Mouse (Mus musculus) left cerebral cortex, adult 9 months (tissue): ENCODE data around the gene Rapgef1.
"Not testable (repeated sequence)": the region's sequence is repeated elsewhere in the genome, so short reads cannot be mapped to it uniquely, and the experiment has no call there.

Source experiments
- DNase-seq, 2 experiments: peaks; one replicate each; pipeline ENCODE4 v3.0.0; 2022; ENCODE audit warnings: low spot score in 2 of 2

Rapgef1 gene

DNA sequence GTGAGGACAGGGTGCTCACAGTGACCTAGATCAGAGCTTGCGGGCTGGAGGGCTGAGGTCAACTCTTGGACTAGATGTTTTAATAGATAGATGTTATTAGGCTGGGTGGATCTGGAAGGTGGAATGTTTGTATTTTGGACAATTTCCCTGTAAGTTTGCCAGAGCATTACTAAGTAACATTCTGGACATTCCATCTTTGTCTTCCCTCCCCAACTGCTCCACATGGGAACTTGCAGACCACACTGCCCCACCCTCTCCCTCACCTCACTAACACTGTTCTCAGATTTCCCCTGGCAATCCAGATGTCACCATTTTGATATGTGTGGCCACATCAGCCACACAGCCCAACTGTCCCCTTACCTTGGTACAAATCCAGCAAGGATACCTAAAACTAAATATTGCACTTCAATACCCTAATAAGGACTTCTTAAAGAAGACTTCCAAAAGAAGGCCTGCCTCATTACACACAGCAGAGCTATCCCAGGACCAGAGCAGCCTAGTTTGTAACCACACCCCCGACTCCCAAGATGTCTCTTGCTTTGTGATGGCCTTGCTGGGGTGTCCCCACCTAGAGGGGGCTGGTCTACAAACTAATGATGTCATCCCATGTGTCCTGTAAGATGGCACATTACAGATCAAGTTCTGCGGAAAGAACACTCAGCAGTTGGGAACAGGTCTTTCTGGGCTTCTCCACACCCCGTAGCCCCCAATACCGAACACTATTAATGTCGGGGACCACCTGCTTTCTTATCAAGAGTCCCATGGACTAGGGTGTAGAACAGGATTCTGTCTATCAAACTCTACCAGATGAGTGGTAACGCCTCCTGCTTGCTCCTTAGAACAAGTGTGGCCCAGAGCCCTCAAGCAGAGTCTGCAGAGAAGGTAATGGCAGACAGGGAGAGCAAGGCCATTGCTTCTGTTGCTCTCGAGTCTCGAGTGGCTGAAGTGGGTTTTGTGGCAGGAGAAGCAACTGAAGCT lies 83.9 kb downstream of the Rapgef1 start:
- no peak for DNase-seq

GRCm38 (mm10) chr2:29705493-29705892 lies 86.0 kb downstream of the Rapgef1 start:
- DNase-seq, result no peak

- no peak for DNase-seq
These were observed 87.5 kb downstream of the Rapgef1 start for GRCm38 (mm10) chr2:29706726-29707620.

GRCm38 (mm10) chr2:29707731-29708130 lies 88.2 kb downstream of the Rapgef1 start:
- no peak for DNase-seq

- not testable (repeated sequence) for DNase-seq
These were observed 88.7 kb downstream of the Rapgef1 start for GRCm38 (mm10) chr2:29708209-29708608.

DNA sequence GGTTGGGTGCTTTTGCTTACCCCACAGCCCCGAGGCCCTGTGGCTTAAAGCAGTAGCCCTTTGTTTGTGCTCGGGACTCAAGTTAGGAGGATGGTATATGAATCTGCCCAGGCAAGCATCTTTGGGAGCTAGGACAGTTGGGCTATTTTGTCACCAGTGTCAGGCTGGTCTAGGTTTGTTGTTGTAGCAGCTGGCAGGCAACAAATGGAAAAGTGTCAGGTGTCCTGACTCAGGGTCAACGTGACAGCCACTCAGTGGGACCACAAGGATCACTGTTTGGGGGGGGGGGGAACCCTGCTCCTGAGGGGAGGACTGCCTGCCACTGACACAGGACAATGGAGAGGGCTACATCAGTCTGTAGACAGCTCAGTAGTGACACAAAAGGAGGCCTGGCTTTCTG lies 91.5 kb downstream of the Rapgef1 start:
- no peak for DNase-seq

DNA sequence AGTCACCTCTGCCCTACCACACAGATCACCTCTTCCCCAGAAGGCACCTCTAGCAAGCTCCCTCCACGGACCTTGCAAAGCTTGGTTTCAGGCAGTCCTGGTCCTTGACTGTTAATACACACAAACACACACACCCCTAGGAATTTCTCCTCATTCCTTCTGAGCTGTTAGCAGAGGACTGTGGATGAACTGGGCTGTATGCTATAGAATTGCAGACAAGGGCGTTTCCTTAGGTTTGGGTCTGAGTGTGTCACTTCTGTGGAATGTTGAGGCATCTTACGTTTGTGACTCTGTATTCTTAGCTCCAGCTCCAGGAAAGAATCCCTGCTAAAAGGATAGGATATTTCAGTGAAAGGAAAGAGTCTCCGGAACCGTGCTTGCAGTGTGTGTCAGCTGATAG lies 92.4 kb downstream of the Rapgef1 start:
- DNase-seq, result no peak

DNA sequence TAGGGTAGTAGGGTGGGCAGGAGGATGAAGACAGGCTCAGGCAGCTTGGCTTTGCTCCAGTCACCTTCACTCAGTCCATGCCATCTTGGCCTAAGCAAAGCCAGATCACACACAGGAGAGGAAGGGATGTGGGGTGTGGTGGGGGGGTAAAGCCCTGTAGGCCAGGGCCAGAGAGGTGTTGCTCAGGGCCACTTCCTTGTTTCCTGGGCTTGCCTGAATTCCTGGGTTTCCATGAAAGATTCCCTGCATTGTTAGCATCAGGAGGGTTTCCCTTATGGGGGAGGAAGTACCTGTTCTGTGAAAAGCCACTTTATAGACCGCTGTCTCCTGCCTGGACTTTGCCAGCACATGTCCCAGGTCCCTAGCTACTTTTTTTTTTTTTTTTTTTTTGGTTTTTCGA lies 94.0 kb downstream of the Rapgef1 start:
- DNase-seq, result no peak

DNA sequence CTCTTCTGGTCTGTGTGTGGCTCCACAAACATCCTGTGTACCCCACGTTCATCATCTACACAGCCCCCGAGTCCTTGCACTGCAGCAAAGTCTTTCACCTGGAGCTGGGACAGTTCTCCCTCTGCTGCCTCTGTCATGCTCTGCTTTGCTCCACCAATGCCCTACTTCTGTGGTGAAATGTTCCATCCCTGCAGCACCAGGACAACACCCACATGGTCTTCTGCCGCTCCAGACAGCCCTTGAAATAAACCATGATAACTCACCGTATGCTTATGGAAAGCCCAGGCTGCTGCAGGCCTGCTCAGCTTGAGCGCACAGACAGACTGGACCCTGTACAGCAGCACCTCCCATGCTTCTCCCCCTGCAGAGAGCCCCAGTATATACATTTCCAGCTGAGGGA lies 94.6 kb downstream of the Rapgef1 start:
- peak in 1 of 2 experiments; percentile 49 for DNase-seq

DNA sequence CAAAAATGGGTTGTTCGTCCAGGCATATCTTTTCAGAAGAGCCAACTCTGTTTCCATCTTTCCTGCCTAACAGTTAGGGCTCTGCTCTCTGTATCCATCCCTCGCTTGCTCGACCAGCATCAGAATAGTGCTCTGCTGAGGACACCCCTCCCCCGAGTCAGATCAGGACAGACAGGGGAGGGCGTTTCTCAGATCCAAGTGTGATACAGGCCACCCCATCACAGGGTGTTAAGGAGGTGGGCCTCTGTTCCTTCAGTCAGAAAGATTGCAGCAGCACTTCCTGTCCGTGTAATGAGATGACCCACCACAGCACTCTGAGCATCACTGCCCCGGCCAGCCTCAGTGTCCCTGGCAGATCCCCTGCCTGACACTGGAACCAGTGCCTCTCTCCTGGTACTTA lies 96.6 kb downstream of the Rapgef1 start:
- no peak for DNase-seq

GRCm38 (mm10) chr2:29716691-29717090 lies 97.2 kb downstream of the Rapgef1 start:
- no peak for DNase-seq

- DNase-seq, result no peak
These were observed 99.1 kb downstream of the Rapgef1 start for GRCm38 (mm10) chr2:29718581-29718980.

- no peak for DNase-seq
These were observed 103.6 kb downstream of the Rapgef1 start for GRCm38 (mm10) chr2:29723132-29723531.

DNA sequence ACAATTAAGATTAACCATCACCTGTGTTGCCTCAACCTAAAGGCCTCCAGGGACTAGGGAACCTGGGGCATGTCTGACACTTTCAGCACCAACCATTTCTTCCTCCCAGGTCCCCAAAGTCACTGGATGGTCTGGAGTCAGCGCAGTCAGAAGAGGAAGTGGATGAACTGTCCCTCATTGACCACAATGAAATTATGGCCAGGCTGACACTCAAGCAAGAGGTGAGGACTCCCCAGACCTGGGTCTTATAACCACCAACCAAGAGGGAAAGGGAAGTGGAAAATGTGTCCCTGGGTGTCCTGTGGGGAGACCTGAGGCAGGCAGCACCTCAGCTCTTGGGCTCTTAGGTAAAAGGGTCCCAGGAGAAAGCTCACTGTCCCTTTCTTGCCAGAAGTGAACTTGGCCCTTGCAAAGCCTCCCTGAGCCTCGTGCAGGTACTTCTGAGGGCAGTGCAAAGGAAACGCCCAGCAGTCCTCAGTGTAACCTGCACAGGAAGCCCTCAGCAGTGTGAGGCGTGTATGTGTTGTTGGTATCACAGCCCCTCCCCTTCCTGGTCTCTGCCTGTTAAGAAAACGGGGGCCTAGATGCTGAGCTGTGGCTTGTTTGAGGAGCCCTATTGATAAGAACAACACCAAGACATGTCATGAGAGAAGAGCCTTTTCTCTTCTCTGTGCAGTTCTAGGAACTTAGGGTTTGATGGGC lies 105.3 kb downstream of the Rapgef1 start:
- no peak for DNase-seq

DNA sequence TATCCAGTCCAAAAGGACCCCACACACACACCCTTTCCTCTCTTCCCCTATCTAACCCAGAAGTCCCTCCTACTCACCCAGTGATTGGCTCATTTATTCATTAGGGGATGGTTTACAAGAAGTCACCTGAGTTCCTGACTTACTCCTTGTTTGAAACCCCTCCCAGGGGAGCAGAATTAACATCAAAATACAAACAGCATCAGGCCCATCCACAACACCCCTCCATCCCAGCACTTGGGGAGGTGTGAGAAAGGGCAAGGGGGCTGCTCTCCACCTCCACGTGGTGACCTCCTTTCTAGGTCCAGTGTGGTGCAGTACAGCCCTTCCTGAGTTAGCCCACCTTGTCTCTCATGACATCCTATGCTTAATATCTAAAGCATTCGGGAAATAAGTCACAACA lies 110.0 kb downstream of the Rapgef1 start:
- no peak for DNase-seq

- no peak for DNase-seq
These were observed 112.0 kb downstream of the Rapgef1 start for GRCm38 (mm10) chr2:29731545-29731944.

DNA sequence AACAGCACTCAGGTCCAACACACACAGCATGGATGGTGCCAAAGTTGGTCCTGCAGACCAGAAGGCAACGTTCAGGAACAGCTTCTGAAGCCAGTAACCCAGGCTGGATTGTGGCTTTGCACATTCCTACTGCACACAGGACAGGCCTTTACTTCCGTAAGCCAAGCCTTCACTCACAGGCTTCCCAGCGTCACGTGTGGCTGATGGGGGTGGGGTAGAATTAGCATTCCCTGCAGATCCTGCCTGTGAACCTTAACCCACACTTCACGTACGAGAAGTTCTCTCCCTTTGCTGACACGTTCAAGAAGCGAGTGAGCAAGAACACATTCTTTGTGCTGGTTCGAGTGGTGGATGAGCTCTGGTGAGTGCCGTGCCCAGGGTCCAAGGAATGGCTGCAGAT lies 113.0 kb downstream of the Rapgef1 start:
- DNase-seq, result no peak

GRCm38 (mm10) chr2:29733348-29733747 lies 113.8 kb downstream of the Rapgef1 start:
- no peak for DNase-seq

- no peak for DNase-seq
These were observed 116.2 kb downstream of the Rapgef1 start for GRCm38 (mm10) chr2:29735708-29736107.

GRCm38 (mm10) chr2:29737209-29737925 lies 117.8 kb downstream of the Rapgef1 start:
- DNase-seq, result no peak

- DNase-seq, result no peak
These were observed 119.3 kb downstream of the Rapgef1 start for GRCm38 (mm10) chr2:29738799-29739198.
